Mouse (Mus musculus) megakaryocyte, adult 5-6 weeks (primary cell): ENCODE data around the gene Cercam. TPM values are rescaled to one million over a fixed set of nuclear protein-coding genes. Genes with fewer than 3 reads are reported as not detected.
A peak's percentile ranks its signal among the peaks of the same experiment; 100 is the strongest.
"Not testable (repeated sequence)": the region's sequence is repeated elsewhere in the genome, so short reads cannot be mapped to it uniquely, and the experiment has no call there.

Experiments used
- ATAC-seq: 2 replicates; pipeline ENCODE4 v1.8.0; 2016; ENCODE audit warnings: mild to moderate bottlenecking, inconsistent platforms; ENCODE audit not compliant: poor library complexity, severe bottlenecking
- total RNA-seq, 2 experiments: library from RNA; stranded (forward) in 1 of 2; stranded (reverse) in 1 of 2; fragments of 153-499, 151-499 nt in 1 of 2; fragments of 221-1000, 200-1000 nt in 1 of 2; gene quantifications; 2 replicates each; pipeline versions ENCODE4 v1.2.3 to v1.2.4; 2015 to 2017

Gene Cercam
- total RNA-seq, 2 experiments from 2014 or later, result 4.3 to 5.3 TPM

- no peak for ATAC-seq
These were observed 15.9 kb upstream of the Cercam start for GRCm38 (mm10) chr2:29852957-29853485.

- no peak for ATAC-seq
These were observed 15.2 kb upstream of the Cercam start for GRCm38 (mm10) chr2:29853736-29854135.

- no peak for ATAC-seq
These were observed 13.3 kb upstream of the Cercam start for GRCm38 (mm10) chr2:29855585-29856210.

- ATAC-seq, result no peak
These were observed 12.3 kb upstream of the Cercam start for GRCm38 (mm10) chr2:29856451-29857260.

GRCm38 (mm10) chr2:29857341-29857740 is 11.6 kb upstream of the Cercam start:
- no peak for ATAC-seq

GRCm38 (mm10) chr2:29857967-29858366 is 11.0 kb upstream of the Cercam start:
- no peak for ATAC-seq

GRCm38 (mm10) chr2:29858748-29859473 is 10.1 kb upstream of the Cercam start:
- ATAC-seq, result 0 out of 2 replicates have a peak, but pooled peaks have one; percentile 43

GRCm38 (mm10) chr2:29865125-29865524 is 3.8 kb upstream of the Cercam start:
- ATAC-seq, result no peak

GRCm38 (mm10) chr2:29869646-29870451 is 885 bp downstream of the Cercam start:
- peak; percentile 64 for ATAC-seq

- no peak for ATAC-seq
These were observed 3.8 kb downstream of the Cercam start for GRCm38 (mm10) chr2:29872581-29873295.

GRCm38 (mm10) chr2:29873801-29874200 is 4.8 kb downstream of the Cercam start:
- ATAC-seq, result no peak

GRCm38 (mm10) chr2:29878061-29878460 is 9.1 kb downstream of the Cercam start:
- no peak for ATAC-seq

GRCm38 (mm10) chr2:29879191-29879590 is 10.2 kb downstream of the Cercam start:
- no peak for ATAC-seq

- no peak for ATAC-seq
These were observed 11.2 kb downstream of the Cercam start for GRCm38 (mm10) chr2:29879964-29880830.

GRCm38 (mm10) chr2:29886659-29887292 is 17.8 kb downstream of the Cercam start:
- not testable (repeated sequence) for ATAC-seq

GRCm38 (mm10) chr2:29889066-29889944 is 20.3 kb downstream of the Cercam start, which contains the start of gene Odf2:
Odf2 (plus strand) TSS chr2:29889221.
- ATAC-seq, result peak; percentile 91
